Mouse (Mus musculus): Measurements from ENCODE around the gene Olfr1448.
"Not testable (repeated sequence)": the region's sequence is repeated elsewhere in the genome, so short reads cannot be mapped to it uniquely, and the experiment has no call there.

The Olfr1448 gene

GRCm38 (mm10) chr19:12924319-12924718 is at the start of gene Olfr1448:
Gene Olfr1448, minus strand, starts transcription at chr19:12924419.
- DNase-seq (ENCODE audit: low read depth in 2 of 2, low spot score in 2 of 2): no peak

- DNase-seq (ENCODE audit: low read depth in 2 of 2, low spot score in 2 of 2): not testable (repeated sequence)
These were observed 45.9 kb upstream of the Olfr1448 start for GRCm38 (mm10) chr19:12970082-12970481.

GRCm38 (mm10) chr19:12949958-12950357 is 25.7 kb upstream of the Olfr1448 start, which contains the start of gene Olfr1450:
Gene Olfr1450, plus strand, starts transcription at chr19:12950258.
- no peak for DNase-seq (ENCODE audit: low read depth in 2 of 2, low spot score in 2 of 2)

DNA sequence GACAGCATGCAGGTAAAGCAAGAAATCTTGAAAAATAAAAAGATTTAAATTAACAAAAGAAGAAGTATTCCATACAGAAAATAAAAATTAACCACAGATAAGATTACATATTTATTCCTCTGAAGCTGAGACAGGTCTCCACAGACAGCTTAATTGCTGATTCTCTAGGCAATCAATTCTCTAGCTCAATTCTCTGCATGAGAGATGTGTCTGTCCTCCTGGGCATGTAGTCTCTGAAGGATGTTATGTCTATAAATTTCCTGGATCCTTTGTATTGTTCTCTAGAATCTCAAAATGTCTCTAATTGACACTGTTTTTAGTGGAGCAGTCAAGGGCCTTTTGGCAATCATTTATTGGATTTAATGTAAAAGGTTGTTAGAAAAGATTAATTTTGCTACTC is 6.3 kb upstream of the Olfr1448 start, which contains the start of gene Olfr1449:
TSS of gene Olfr1449 (plus strand) at position 301 of the 400 bp plus-strand sequence.
- DNase-seq (ENCODE audit: low read depth in 2 of 2, low spot score in 2 of 2): no peak

DNA sequence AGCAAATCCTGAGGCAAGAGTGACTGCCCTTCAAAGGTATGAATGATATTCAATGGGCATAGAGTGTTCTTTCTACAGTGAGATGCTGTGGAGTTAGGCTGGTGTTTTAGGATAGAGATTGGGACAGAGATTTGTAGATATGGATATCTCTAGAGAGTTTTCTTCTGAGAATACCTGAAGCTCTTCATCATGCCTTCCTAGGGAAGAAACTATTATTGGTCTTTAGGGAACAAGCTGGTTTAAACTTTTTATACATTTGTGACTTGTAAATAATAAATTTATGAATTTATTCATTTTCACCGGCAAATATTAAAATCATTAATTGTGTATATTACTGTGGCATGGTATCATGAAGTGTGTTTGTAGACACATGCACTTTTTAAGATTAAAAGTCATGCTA is 20.6 kb downstream of the Olfr1448 start, which contains the start of gene Olfr1447:
TSS of gene Olfr1447 (minus strand) at position 101 of the 400 bp plus-strand sequence.
- no peak for DNase-seq (ENCODE audit: low read depth in 2 of 2, low spot score in 2 of 2)

DNA sequence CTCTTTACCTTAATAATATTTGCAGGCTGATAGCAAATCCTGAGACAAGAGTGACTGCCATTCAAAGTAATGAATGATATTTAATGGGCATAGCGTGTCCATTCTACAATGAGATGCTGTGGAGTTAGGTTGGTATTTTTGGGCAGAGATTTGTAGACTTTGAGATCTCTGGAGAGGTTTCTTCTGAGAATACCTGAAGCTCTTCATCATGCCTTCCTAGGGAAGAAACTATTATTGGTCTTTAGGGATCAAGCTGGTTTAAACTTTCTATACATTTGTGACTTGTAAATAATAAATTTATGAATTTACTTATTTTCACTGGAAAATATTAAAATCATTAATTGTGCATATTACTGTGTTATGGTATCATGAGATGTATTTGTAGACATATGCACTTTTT is 30.8 kb downstream of the Olfr1448 start, which contains the start of gene Olfr1446:
TSS of gene Olfr1446 (minus strand) at position 101 of the 400 bp plus-strand sequence.
- DNase-seq (ENCODE audit: low read depth in 2 of 2, low spot score in 2 of 2): no peak

DNA sequence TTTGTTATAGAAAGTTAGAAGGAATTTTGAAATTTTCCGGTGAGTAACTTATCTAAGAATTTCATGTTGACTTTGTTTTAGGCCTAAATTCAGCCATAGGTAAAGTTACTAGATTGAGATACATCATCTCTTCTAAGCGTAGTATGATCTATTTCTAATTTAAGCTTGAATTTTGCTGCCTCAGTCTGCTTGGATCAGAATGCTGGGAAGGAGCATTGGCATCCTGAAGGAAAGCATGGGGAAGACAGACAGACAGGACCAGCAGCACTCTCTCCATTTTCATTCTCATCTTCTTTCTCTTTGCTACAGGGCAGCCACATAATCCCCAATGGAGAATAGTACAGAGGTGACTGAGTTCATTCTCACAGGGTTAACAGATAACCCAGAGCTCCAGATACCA is 40.7 kb downstream of the Olfr1448 start, which contains the start of gene Olfr1445:
TSS of gene Olfr1445 (plus strand) at position 301 of the 400 bp plus-strand sequence.
- DNase-seq (ENCODE audit: low read depth in 2 of 2, low spot score in 2 of 2): no peak
